Mouse (Mus musculus) left cerebral cortex, adult 18-20 months (tissue): Measurements from ENCODE around the gene Gatad2b. TPM values are rescaled to one million over a fixed set of nuclear protein-coding genes. Genes with fewer than 3 reads are reported as not detected.
"Not testable (repeated sequence)": the region's sequence is repeated elsewhere in the genome, so short reads cannot be mapped to it uniquely, and the experiment has no call there.

Experiments
- DNase-seq, 2 experiments: peaks; one replicate each; pipeline ENCODE4 v3.0.0; 2021 to 2022; ENCODE audit warnings: low spot score in 2 of 2, mixed read lengths in 1 of 2
- total RNA-seq, 2 experiments: library from RNA; stranded (reverse); gene quantifications; 2 replicates each; pipeline ENCODE4 v1.2.3; 2021

Gene Gatad2b
- total RNA-seq, 2 experiments from 2014 or later, result 86.6 to 91.2 TPM

- DNase-seq, result no peak
Observed at GRCm38 (mm10) chr3:90294064-90294440, 1.1 kb downstream of the Gatad2b start.

GRCm38 (mm10) chr3:90294651-90295050 is 1.7 kb downstream of the Gatad2b start:
- DNase-seq, result no peak

- DNase-seq, result no peak
Observed at GRCm38 (mm10) chr3:90305801-90306200, 12.8 kb downstream of the Gatad2b start.

GRCm38 (mm10) chr3:90309589-90309988 is 16.6 kb downstream of the Gatad2b start:
- no peak for DNase-seq

GRCm38 (mm10) chr3:90313367-90313766 is 20.4 kb downstream of the Gatad2b start:
- no peak for DNase-seq

GRCm38 (mm10) chr3:90314241-90314640 is 21.3 kb downstream of the Gatad2b start:
- DNase-seq, result no peak

GRCm38 (mm10) chr3:90322289-90322688 is 29.3 kb downstream of the Gatad2b start:
- no peak for DNase-seq

- peak; percentile 60 to 75 for DNase-seq
Observed at GRCm38 (mm10) chr3:90323119-90323518, 30.1 kb downstream of the Gatad2b start.

GRCm38 (mm10) chr3:90332485-90332884 is 39.5 kb downstream of the Gatad2b start:
- DNase-seq, result no peak

- DNase-seq, result no peak
Observed at GRCm38 (mm10) chr3:90335517-90335916, 42.5 kb downstream of the Gatad2b start.

- DNase-seq, result no peak
Observed at GRCm38 (mm10) chr3:90338190-90338589, 45.2 kb downstream of the Gatad2b start.

GRCm38 (mm10) chr3:90340177-90340576 is 47.2 kb downstream of the Gatad2b start:
- no peak for DNase-seq

- not testable (repeated sequence) for DNase-seq
Observed at GRCm38 (mm10) chr3:90342853-90343252, 49.9 kb downstream of the Gatad2b start.

- DNase-seq, result no peak
Observed at GRCm38 (mm10) chr3:90347847-90348246, 54.9 kb downstream of the Gatad2b start.

- no peak for DNase-seq
Observed at GRCm38 (mm10) chr3:90357959-90358358, 65.0 kb downstream of the Gatad2b start.

- DNase-seq, result no peak
Observed at GRCm38 (mm10) chr3:90359230-90359629, 66.3 kb downstream of the Gatad2b start.

- no peak for DNase-seq
Observed at GRCm38 (mm10) chr3:90361476-90361875, 68.5 kb downstream of the Gatad2b start.

- no peak for DNase-seq
Observed at GRCm38 (mm10) chr3:90362346-90362745, 69.4 kb downstream of the Gatad2b start.

- DNase-seq, result no peak
Observed at GRCm38 (mm10) chr3:90367001-90367632, 74.1 kb downstream of the Gatad2b start.

- DNase-seq, result peak; percentile 56 to 66
Observed at GRCm38 (mm10) chr3:90369041-90369440, 76.1 kb downstream of the Gatad2b start.

GRCm38 (mm10) chr3:90371857-90372256 is 78.9 kb downstream of the Gatad2b start:
- no peak for DNase-seq

- DNase-seq, result no peak
Observed at GRCm38 (mm10) chr3:90372817-90373216, 79.8 kb downstream of the Gatad2b start.

GRCm38 (mm10) chr3:90373432-90374028 is 80.6 kb downstream of the Gatad2b start:
- DNase-seq, result peak; percentile 79 to 88
